Comparison of ENCODE assay signal across 8 mouse cellular contexts in the genomic region with DNA sequence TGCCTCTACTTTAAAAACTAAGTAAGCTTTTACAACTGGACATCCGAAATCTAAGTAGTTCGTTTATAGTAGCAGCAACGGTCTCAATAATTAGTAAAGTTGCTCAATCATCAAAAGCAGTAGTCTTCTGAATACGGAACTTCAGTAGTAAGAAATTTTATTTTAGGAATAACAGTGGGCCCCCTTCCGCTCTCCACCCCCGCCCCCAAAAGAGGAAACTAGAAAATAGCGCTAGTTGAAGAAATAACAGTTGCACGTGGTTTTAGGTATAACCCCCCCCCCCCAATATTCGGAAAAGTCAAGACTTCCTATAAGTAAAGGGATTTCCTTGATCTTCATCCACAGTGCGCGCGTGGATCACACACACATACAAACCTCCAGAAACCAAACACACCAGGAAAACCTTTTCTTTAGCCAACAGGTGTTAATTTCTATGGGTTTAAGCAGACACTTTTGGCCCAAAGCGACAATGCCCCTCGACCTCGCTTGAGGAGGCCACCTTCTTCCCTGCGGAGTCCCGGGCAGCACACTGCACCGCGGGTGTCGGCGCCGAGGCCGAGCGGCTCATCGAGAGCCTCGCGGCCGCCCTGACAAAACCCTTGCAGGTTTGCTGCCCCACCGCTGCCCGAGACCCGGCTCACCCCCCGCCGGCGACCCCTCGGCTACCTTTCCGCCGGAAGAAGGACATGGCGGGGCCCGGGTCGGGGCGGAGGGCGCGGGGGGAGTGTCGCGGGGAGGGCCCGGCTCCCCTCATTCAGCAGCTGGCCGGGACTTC. TPM values are rescaled to one million over a fixed set of nuclear protein-coding genes. Genes with fewer than 3 reads are reported as not detected.
DNase-seq lines count a peak whose midpoint lies in the region; ATAC-seq and TF ChIP-seq lines count a peak whose summit lies in the region.

No protein-coding gene starts in this region.

- TF ChIP-seq POLR2A in liver, adult 2 months (IDR thresholded peaks at IDR 0.05; ENCODE audit: extremely low read depth, insufficient read depth, low read length) = no peak

- no peaks in the 10 kb centered on the region for H3K27me3 ChIP-seq in liver, adult 2 months (ENCODE audit: control insufficient read depth, insufficient read depth, low read length)
- no peaks in the 10 kb centered on the region for H3K27me3 ChIP-seq in hindbrain, embryonic 13.5 days
- no peaks in the 10 kb centered on the region for H3K27me3 ChIP-seq in midbrain, embryonic 13.5 days

- no peaks in the 10 kb centered on the region for H3K9me3 ChIP-seq in hindbrain, embryonic 13.5 days
- H3K9me3 ChIP-seq in midbrain, embryonic 13.5 days = no peaks in the 10 kb centered on the region

- peaks cover 12% of the 10 kb centered on the region for H3K4me1 ChIP-seq in liver, adult 2 months (ENCODE audit: control insufficient read depth, insufficient read depth, low read length)
- peaks cover 19% of the 10 kb centered on the region for H3K4me1 ChIP-seq in hindbrain, embryonic 13.5 days (replicated peaks)
- H3K4me1 ChIP-seq in midbrain, embryonic 13.5 days (replicated peaks) = peaks cover 27% of the 10 kb centered on the region

- H3K27ac ChIP-seq in liver, adult 2 months (replicated peaks; ENCODE audit: insufficient read depth, low read depth, low read length) = peak overlapping the region; percentile 24
- peak overlapping the region; percentile 98 for H3K27ac ChIP-seq in hindbrain, embryonic 13.5 days
- peak overlapping the region; percentile 96 for H3K27ac ChIP-seq in midbrain, embryonic 13.5 days

- peak overlapping the region; percentile 79 for H3K9ac ChIP-seq in liver, adult 2 months (ENCODE audit: low read depth, low read length)
- peak overlapping the region; percentile 92 for H3K9ac ChIP-seq in hindbrain, embryonic 13.5 days
- H3K9ac ChIP-seq in midbrain, embryonic 13.5 days (replicated peaks) = peak overlapping the region; percentile 82

- peak; percentile 13 for DNase-seq in liver, adult 2 months (ENCODE audit: extremely low read depth, low read depth, low spot score)
- DNase-seq in liver = no peak
- DNase-seq in brain, adult 2 months (ENCODE audit: low read depth, low spot score) = peak; percentile 16
- DNase-seq in adrenal gland, postnatal 4 days (ENCODE audit: low spot score in 2 of 2) = no peak
- DNase-seq in adrenal gland, postnatal 36 days = no peak
- no peak for DNase-seq in layer of hippocampus, adult 9-10 months (ENCODE audit: low spot score)

- no peak for TF ChIP-seq CTCF in liver, adult 2 months (IDR thresholded peaks at IDR 0.05; ENCODE audit: low read depth, low read length)

- ATAC-seq in hindbrain, embryonic 13.5 days (ENCODE audit: low FRiP score) = peak; percentile 77
- no peak; the same call in none of the 2 replicates for ATAC-seq in midbrain, embryonic 13.5 days

- peak overlapping the region; percentile 68 for H3K4me2 ChIP-seq in hindbrain, embryonic 13.5 days
- H3K4me2 ChIP-seq in midbrain, embryonic 13.5 days (replicated peaks) = peak overlapping the region; percentile 56

- peaks cover 2% of the 10 kb centered on the region; the same call in 1 of the 2 replicates for H3K36me3 ChIP-seq in liver, adult 2 months (ENCODE audit: control insufficient read depth, insufficient read depth, low read length)
- H3K36me3 ChIP-seq in hindbrain, embryonic 13.5 days = no peaks in the 10 kb centered on the region
- no peaks in the 10 kb centered on the region for H3K36me3 ChIP-seq in midbrain, embryonic 13.5 days

- H3K79me2 ChIP-seq in liver, adult 2 months (ENCODE audit: control insufficient read depth, insufficient read depth, low read length) = peaks cover 21% of the 10 kb centered on the region; the same call in 1 of the 2 replicates

- 1% methylated on average over 46 of the region's 47 CpGs for WGBS in liver, adult 2 months
- 3% methylated on average over 39 of the region's 47 CpGs for WGBS in hindbrain, embryonic 13.5 days
- WGBS in midbrain, embryonic 13.5 days = 3% methylated on average over 42 of the region's 47 CpGs

- H3K4me3 ChIP-seq in liver, adult 2 months (ENCODE audit: insufficient read depth, low read depth, low read length) = peak overlapping the region; percentile 86
- H3K4me3 ChIP-seq in hindbrain, embryonic 13.5 days = peak overlapping the region; percentile 96
- H3K4me3 ChIP-seq in midbrain, embryonic 13.5 days (replicated peaks) = peak overlapping the region; percentile 82

RNA-seq across cellular contexts. Expression of a gene that starts 0.5 kb away (rescaled TPM):
- total RNA-seq in liver, adult 2 months (2014; rRNA removed) = 8.7 and 10.2 TPM in 2 replicates
- 3.8 and 4.6 TPM in 2 replicates for polyA plus RNA-seq in liver, adult 2 months (2012; rRNA removed)
- polyA plus RNA-seq in hindbrain, embryonic 13.5 days (2015; fragmentation: Nextera tagmentation; extraction: Ambion mirVana) = 14.1 and 14.4 TPM in 2 replicates
- polyA plus RNA-seq in midbrain, embryonic 13.5 days (2015; fragmentation: Nextera tagmentation; extraction: Ambion mirVana) = 13.7 and 16.1 TPM in 2 replicates
- 10 to 100 TPM; 29.0 TPM for total RNA-seq in adrenal gland, postnatal 4 days (2021)
- 10 to 100 TPM; 23.1 to 33.7 TPM for total RNA-seq in adrenal gland, postnatal 36 days (2021)

RNA-seq across cellular contexts. Expression of a gene that starts 27.1 kb away (rescaled TPM):
- total RNA-seq in liver, adult 2 months (2014; rRNA removed) = 1.1 and 1.4 TPM in 2 replicates
- polyA plus RNA-seq in liver, adult 2 months (2012; rRNA removed) = 0.49 and 0.52 TPM in 2 replicates
- polyA plus RNA-seq in hindbrain, embryonic 13.5 days (2015; fragmentation: Nextera tagmentation; extraction: Ambion mirVana) = 13.0 and 14.9 TPM in 2 replicates
- 13.4 and 15.2 TPM in 2 replicates for polyA plus RNA-seq in midbrain, embryonic 13.5 days (2015; fragmentation: Nextera tagmentation; extraction: Ambion mirVana)
- 10 to 100 TPM; 16.3 to 22.4 TPM for total RNA-seq in adrenal gland, postnatal 4 days (2021)
- 1 to 10 TPM; 5.7 to 9.9 TPM for total RNA-seq in adrenal gland, postnatal 36 days (2021)

Comparison
In these comparisons a context has a peak if more than half of its experiments do, and no peak if none do; other contexts are left out.
1. DNase-seq: peak in liver, adult 2 months (single experiment) and brain, adult 2 months (single experiment); none in liver (single experiment), adrenal gland, postnatal 4 days (0 of 2), adrenal gland, postnatal 36 days (0 of 2) and layer of hippocampus, adult 9-10 months (single experiment).
2. H3K27ac ChIP-seq: peak in every context shown above with its lines; median percentile 98 in hindbrain, embryonic 13.5 days; 96 in midbrain, embryonic 13.5 days; 24 in liver, adult 2 months.
3. Peak in every context shown above with its lines, with median percentiles within 50 percentile points of each other: H3K4me3 ChIP-seq and H3K9ac ChIP-seq.